Mouse (Mus musculus): Measurements from ENCODE around the gene Scgb1b12. TPM values are rescaled to one million over a fixed set of nuclear protein-coding genes. Genes with fewer than 3 reads are reported as not detected.
"Not testable (repeated sequence)": the region's sequence is repeated elsewhere in the genome, so short reads cannot be mapped to it uniquely, and the experiment has no call there.

The Scgb1b12 gene
- not detected for total RNA-seq (2021)

DNA sequence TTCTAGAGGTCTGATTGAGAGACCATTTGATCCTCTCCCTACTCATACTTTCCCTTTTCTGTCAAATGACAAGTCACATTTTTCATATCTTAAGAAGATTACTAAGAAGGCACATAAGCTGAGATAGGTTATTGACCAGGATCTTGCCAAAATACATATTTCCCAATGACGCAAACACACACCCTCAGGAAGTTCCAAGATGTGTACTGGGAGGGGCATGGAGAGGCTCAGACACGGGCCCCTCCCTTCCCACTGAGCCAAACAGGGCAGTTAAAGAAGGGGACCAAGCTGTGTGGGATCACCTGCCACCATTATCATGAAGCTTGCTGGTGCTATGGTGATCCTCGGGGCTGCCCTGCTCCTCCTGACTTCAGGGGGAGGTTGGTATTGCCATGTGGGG lies at the start of gene Scgb1b12:
Gene Scgb1b12 (plus strand): TSS at position 301 of the 400 bp plus-strand sequence.
- DNase-seq (ENCODE audit: extremely low spot score in 1 of 2, low spot score in 2 of 2); intact Hi-C loops (cut with DNase I): not testable (repeated sequence)

DNA sequence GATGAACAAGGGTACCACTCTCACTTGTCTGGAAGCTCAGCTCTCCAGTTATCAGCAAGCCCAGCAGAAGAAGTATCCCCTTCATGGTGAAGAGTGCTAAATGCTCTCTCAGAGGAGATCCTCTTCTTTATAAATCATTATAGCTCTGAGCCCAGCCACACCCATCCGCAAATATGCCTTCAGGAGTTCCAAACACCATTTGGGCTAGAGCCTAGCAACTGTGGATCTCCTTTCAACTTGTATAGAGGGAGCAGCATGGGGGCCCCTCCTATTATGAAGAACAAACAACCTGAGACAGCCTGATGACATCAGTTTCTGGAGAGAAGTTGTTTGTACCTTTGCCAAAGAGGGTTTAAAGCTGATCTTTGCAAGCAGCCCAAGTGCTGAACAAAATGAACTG lies 6.8 kb upstream of the Scgb1b12 start, which contains the start of gene Scgb2b12:
Gene Scgb2b12 (minus strand): TSS at position 101 of the 400 bp plus-strand sequence.
- DNase-seq (ENCODE audit: extremely low spot score in 1 of 2, low spot score in 2 of 2); intact Hi-C loops (cut with DNase I): not testable (repeated sequence)

Other genes with a start within 250 kb of the Scgb1b12 start
- not detected for gene Scgb1b10, start 233.3 kb upstream of the Scgb1b12 start, total RNA-seq (2021)
- not detected for gene Scgb2b11, start 123.0 kb upstream of the Scgb1b12 start, total RNA-seq (2021)
- not detected for gene Scgb1b11, start 111.3 kb upstream of the Scgb1b12 start, total RNA-seq (2021)
- gene Scgb2b12, start 6.9 kb upstream of the Scgb1b12 start, total RNA-seq (2021) = not detected
- gene Scgb1b29, start 107.4 kb downstream of the Scgb1b12 start, total RNA-seq (2021) = not detected

Data from left cerebral cortex, postnatal 10 days (tissue).